Mouse (Mus musculus) midbrain, postnatal 0 days (tissue): ENCODE results near the gene Bola2. TPM values are rescaled to one million over a fixed set of nuclear protein-coding genes. Genes with fewer than 3 reads are reported as not detected.

Source experiments
- ATAC-seq: fragments of 200-750 bp; cut with Nextera tagmentation; 2 replicates; pipeline ENCODE4 v1.8.0; 2017; ENCODE audit warnings: moderate number of reproducible peaks, mild to moderate bottlenecking, moderate TSS enrichment, moderate library complexity; ENCODE audit not compliant: low FRiP score
- DNase-seq: peaks from one replicate; pipeline ENCODE4 v3.0.0-alpha.2; 2015; ENCODE audit warnings: low spot score
- H3K27ac ChIP-seq: fragments of 300-500 bp; sonication (generic); 2 replicates; pipeline ENCODE4 v1.5.1; 2014; ENCODE audit warnings: low read depth, mild to moderate bottlenecking, low read length, mixed read lengths
- H3K27me3 ChIP-seq: fragments of 300-500 bp; sonication (generic); 2 replicates; pipeline ENCODE4 v1.6.1; 2014; ENCODE audit warnings: low read length, control low read depth, mixed read lengths; ENCODE audit not compliant: insufficient read depth
- H3K36me3 ChIP-seq: fragments of 300-500 bp; sonication (generic); 2 replicates; pipeline ENCODE4 v1.6.1; 2014; ENCODE audit warnings: low read length, control low read depth, mixed read lengths; ENCODE audit not compliant: insufficient read depth
- H3K4me1 ChIP-seq: fragments of 300-500 bp; sonication (generic); 2 replicates; pipeline ENCODE4 v1.6.1; 2014; ENCODE audit warnings: mild to moderate bottlenecking, control low read depth, antibody characterized with exemption, low read length, mixed read lengths; ENCODE audit not compliant: insufficient read depth
- H3K4me2 ChIP-seq: fragments of 300-500 bp; sonication (generic); 2 replicates; pipeline ENCODE4 v1.6.1; 2014; ENCODE audit warnings: low read depth, mild to moderate bottlenecking, low read length, mixed read lengths; ENCODE audit not compliant: poor library complexity, severe bottlenecking
- H3K4me3 ChIP-seq: fragments of 300-500 bp; sonication (generic); 2 replicates; pipeline ENCODE4 v1.5.1; 2014; ENCODE audit warnings: low read depth, mild to moderate bottlenecking, low read length, moderate library complexity
- H3K9ac ChIP-seq: fragments of 300-500 bp; sonication (generic); replicated peaks from 2 replicates; pipeline ENCODE4 v1.6.1; 2014; ENCODE audit warnings: mild to moderate bottlenecking, low read length, moderate library complexity, mixed read lengths; ENCODE audit not compliant: poor library complexity, severe bottlenecking
- H3K9me3 ChIP-seq: fragments of 300-500 bp; sonication (generic); 2 replicates; pipeline ENCODE4 v1.6.1; 2016; ENCODE audit warnings: low read length, control low read depth
- CTCF ChIP-seq: IDR thresholded peaks from 2 replicates; pipeline ENCODE4 v1.5.1; 2016; ENCODE audit warnings: antibody characterized with exemption, mild to moderate bottlenecking
- WGBS: fragments of 180-500 bp; shearing (Covaris S2); extraction: QIAGEN DNeasy Blood & Tissue Kit; methylation state at CpG from one replicate; pipeline ENCODE4 v1.1.7; 2014; 5-methylcytosine and 5-hydroxymethylcytosine counted together
- polyA plus RNA-seq: library from polyadenylated mRNA; unstranded; fragments of >200 nt; fragmentation: Nextera tagmentation; extraction: Ambion mirVana; gene quantifications from 2 replicates; pipeline ENCODE4 v1.2.1, GENCODE M21; 2015
- total RNA-seq: library from RNA; depleted of rRNA; stranded (reverse); fragments of >200 nt; gene quantifications from 2 replicates; pipeline ENCODE4 v1.2.3, GENCODE M21; 2014; rRNA removed

The Bola2 gene
- total RNA-seq (50.2 and 160 TPM in 2 replicates), polyA plus RNA-seq (143 and 146 TPM in 2 replicates)

DNA sequence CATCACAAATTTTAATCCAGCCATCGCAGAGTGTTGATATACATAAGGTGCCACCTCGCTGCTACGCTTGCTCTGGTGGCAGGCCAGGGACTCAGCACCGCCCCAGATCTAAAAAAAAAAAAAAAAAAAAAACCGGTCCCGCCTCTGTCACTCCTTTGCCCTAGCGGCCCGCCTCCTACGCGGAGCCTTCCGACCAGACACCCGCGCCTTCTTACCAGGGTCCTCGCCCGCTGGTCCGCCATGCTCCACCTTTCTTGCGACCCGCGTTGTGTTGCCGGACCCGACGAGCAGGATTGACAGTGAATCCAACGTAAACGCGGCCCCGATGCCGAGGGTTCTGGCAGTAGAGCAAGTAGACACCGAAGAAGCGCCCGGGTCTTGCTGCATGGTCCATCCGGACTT lies at the start of gene Bola2:
Bola2 (plus strand) TSS at position 192 of the 402 bp plus-strand sequence.
- DNase-seq (peak; percentile 60), ATAC-seq (peak; percentile 21; the same call in 1 of the 2 replicates)
- no peak for TF ChIP-seq CTCF
- Histone ChIP-seq H3K4me1 (peaks cover 7% of the 10 kb centered on the region; the same call in 1 of the 2 replicates), H3K4me3 (peak within 1 kb of the TSS; percentile 75), H3K27me3 (no peaks in the 10 kb centered on the region), H3K4me2 (peak within 1 kb of the TSS; percentile 82), H3K27ac (peak within 1 kb of the TSS; percentile 86), H3K36me3 (peaks cover 27% of the 10 kb centered on the region), H3K9ac (peak within 1 kb of the TSS; percentile 78), H3K9me3 (no peaks in the 10 kb centered on the region)
- WGBS = 1% methylated on average over 30 of the region's 31 CpGs

DNA sequence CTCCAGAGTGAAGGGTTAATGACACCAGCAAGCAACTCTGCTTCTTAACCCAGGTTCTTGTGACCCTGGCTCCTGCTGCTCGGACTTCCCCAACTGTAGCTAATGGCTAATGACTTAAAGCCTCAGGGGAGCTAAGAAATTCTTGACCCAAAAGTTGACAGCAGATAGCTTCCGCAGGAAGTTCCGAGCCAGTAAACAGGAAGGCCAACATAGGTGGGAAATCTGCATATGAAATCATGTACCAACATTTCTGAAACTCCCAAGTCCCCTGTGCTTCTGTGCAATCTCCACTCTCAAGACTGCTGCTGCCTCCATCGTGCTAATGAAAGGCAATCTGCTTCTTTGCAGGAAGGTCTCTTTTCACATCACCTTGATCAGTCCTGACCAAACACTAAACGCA lies 49.5 kb upstream of the Bola2 start:
- Histone ChIP-seq H3K27ac (no peak overlapping the region), H3K4me2 (no peak overlapping the region), H3K9me3 (no peaks in the 10 kb centered on the region), H3K4me1 (no peaks in the 10 kb centered on the region), H3K36me3 (no peaks in the 10 kb centered on the region), H3K27me3 (no peaks in the 10 kb centered on the region), H3K4me3 (no peak overlapping the region), H3K9ac (no peak overlapping the region)
- 74% methylated on average over 5 of the region's 5 CpGs for WGBS
- no peak for TF ChIP-seq CTCF
- DNase-seq (no peak), ATAC-seq (no peak)

DNA sequence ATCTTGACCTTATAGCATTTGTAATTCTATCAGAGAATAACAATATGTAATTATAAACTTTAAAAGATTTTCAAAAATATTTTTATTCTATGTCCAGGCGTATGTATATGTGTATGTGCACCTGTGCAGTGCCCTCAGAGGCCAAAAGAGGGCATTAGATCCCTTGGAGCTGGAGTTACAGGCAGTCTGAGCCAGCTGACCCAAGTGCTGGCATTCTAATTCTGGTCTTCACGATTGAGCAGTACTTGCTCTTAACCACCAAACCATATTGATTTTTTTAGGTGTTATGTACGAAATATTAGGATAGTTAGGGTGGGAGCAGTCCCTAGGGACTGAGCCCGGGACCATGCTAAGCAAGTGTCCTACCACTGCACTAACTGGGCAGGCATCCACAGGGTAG lies 46.7 kb upstream of the Bola2 start:
- Histone ChIP-seq H3K4me1 (no peaks in the 10 kb centered on the region), H3K9ac (peak overlapping the region; percentile 73; the same call in 1 of the 2 replicates), H3K9me3 (no peaks in the 10 kb centered on the region), H3K4me2 (peak overlapping the region; percentile 66), H3K27me3 (no peaks in the 10 kb centered on the region), H3K4me3 (peak overlapping the region; percentile 56), H3K27ac (peak overlapping the region; percentile 91), H3K36me3 (no peaks in the 10 kb centered on the region)
- DNase-seq (no peak), ATAC-seq (no peak)
- TF ChIP-seq CTCF = peak; percentile 45
- 82% methylated on average over 4 of the region's 4 CpGs for WGBS

DNA sequence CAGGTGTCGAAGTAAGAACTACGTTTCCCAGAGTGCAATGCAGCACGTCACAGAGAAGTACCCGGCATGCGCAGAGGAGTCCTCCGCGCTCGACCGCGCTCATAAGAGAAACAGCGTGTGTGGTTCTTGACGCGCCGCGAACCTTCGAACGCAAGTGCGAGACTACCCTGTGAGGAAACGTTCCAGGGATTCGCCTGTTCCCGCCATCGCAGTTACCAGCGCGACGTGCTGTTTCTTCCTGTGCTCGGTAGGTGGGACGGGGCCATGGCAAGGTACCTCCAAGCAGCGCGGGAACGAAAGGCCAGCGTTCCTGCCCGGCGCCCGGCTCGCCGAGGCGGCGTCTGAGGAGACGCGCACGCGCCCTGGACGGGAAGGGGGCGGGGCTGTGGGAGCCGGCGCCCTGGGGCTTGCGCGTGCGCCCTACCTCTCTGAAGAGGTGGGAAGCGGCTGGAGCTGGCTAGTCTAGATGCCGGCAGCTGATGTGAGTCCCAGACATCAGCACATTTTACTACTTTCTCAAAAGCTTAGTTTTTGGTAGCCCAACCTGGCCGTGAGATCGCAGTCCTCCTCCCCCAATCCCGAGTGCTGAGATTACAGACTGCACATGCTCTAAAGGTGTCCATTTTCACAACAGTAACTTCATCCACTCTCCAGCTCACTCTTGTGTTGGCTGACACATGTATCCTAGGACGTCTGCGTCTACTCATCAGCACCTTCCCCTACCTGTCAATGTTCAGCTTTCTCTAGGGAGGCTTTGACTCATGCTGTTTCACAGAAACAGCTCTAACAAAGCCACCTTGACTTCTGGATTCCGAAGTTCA lies 45.8 kb upstream of the Bola2 start, which contains the start of gene Sgf29:
Sgf29 (plus strand) TSS at position 79 of the 821 bp plus-strand sequence.
- 1% methylated on average over 53 of the region's 57 CpGs for WGBS
- H3K36me3 ChIP-seq = no peaks in the 10 kb centered on the region
- ATAC-seq = peak; percentile 97

DNA sequence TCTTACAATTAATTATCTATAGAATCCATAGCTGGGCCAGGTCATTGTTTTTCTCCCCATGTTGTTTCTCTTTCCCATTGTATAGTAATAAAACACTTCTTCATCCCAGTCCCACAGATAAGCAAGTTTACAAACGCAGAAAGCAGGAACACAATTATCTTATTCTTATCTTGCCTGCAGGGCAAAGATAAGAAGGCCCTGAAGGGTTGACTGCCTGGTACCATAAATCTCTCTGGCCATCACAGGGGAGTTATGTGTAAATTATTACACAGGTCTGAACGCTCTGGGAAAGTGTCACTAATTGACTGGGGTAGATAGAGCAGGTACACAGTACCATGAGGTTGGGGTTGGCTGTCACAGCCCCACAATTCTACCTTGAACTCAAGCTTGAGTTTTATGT lies 44.3 kb upstream of the Bola2 start:
- no peaks in the 10 kb centered on the region for H3K27me3 ChIP-seq
- 77% methylated on average over 2 of the region's 2 CpGs for whole genome bisulfite sequencing
- no peak overlapping the region for H3K4me3 ChIP-seq
- H3K27ac ChIP-seq = no peak overlapping the region
- H3K36me3 ChIP-seq = no peaks in the 10 kb centered on the region
- ATAC-seq (no peak), DNase-seq (no peak)
- no peak overlapping the region for H3K9ac ChIP-seq
- H3K9me3 ChIP-seq = no peaks in the 10 kb centered on the region
- no peaks in the 10 kb centered on the region for H3K4me1 ChIP-seq
- TF ChIP-seq CTCF = no peak
- H3K4me2 ChIP-seq = no peak overlapping the region

More for the DNA sequence above, 45.8 kb upstream of the Bola2 start, which contains the start of gene Sgf29:
- peak; percentile 10; the same call in 1 of the 2 replicates for TF ChIP-seq CTCF
- H3K27ac ChIP-seq = peak within 1 kb of the TSS; percentile 91
- no peaks in the 10 kb centered on the region for H3K27me3 ChIP-seq
- H3K4me2 ChIP-seq = peak within 1 kb of the TSS; percentile 66
- H3K4me1 ChIP-seq = no peaks in the 10 kb centered on the region
- DNase-seq = peak; percentile 95
- H3K9ac ChIP-seq = peak within 1 kb of the TSS; percentile 73
- peak within 1 kb of the TSS; percentile 56 for H3K4me3 ChIP-seq
- no peaks in the 10 kb centered on the region for H3K9me3 ChIP-seq

DNA sequence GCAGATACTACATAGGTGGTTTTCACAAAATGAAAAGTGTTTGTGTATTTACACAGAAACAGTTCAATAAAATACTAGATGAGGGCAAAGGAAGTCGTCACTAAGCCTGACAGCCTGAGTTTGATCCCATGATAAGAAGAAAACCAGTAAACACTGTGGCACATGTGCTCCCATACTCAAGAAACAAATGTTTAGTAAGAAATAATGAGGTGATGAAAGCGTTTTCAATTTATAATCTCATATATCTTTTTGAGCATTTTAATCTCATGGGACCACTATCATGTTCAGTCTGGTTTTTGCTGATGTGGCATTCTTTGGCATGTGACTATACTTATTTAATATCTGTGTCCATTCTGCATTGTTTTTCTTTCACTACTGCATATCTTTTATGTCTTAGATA lies 41.2 kb upstream of the Bola2 start:
- DNase-seq = no peak
- Histone ChIP-seq H3K4me2 (no peak overlapping the region), H3K9ac (no peak overlapping the region), H3K27ac (no peak overlapping the region), H3K4me1 (no peaks in the 10 kb centered on the region), H3K27me3 (no peaks in the 10 kb centered on the region), H3K4me3 (no peak overlapping the region), H3K9me3 (no peaks in the 10 kb centered on the region), H3K36me3 (no peaks in the 10 kb centered on the region)
- no peak for TF ChIP-seq CTCF
- WGBS = 91% methylated on average over 2 of the region's 2 CpGs
- no peak for ATAC-seq
